Mouse (Mus musculus): Measurements from ENCODE around the gene Dgkd.

- TF ChIP-seq EP300 (IDR thresholded peaks at IDR 0.05; ENCODE audit: low read depth), result no peak
- no peak for TF ChIP-seq CTCF (IDR thresholded peaks at IDR 0.05; ENCODE audit: low read depth)
These were observed 2.4 kb downstream of the Dgkd start for GRCm38 (mm10) chr1:87855522-87855921.

Data from liver, embryonic 14.5 days (tissue).